Mouse (Mus musculus) heart, postnatal 36 days (tissue): Measurements from ENCODE around the gene Spock1. TPM values are rescaled to one million over a fixed set of nuclear protein-coding genes. Genes with fewer than 3 reads are reported as not detected.

Experiments used
- DNase-seq, 2 experiments: peaks; one replicate each; pipeline ENCODE4 v3.0.0; 2021 to 2022
- intact Hi-C: fragments of 180-260 bp; cut with DNase I; formaldehyde crosslinking; loops from one replicate; pipeline ENCODE4 v1.15.1; 2025
- total RNA-seq, 2 experiments: library from RNA; stranded (reverse); gene quantifications; 2 replicates each; pipeline ENCODE4 v1.2.3; 2021

The Spock1 gene
- total RNA-seq, 2 experiments from 2014 or later, result 0.08 to 0.17 TPM

DNA sequence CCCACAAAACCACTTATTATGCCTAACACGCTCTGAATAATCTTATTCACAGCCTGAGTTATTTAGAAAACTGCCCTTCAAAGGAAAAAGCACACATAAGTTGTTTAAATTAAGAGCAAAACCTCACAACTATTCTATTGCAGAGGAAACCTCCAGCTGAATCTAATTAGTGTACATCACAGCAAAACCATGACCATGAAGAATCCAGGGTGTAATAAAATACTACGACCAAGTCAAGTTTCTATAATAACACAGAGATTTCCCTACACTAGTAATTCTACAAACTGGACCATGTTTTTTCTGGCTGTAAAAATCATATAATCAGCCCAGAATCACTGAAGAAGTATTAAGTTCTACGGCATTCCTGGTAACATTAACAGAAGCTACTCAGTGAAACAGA lies 240.5 kb downstream of the Spock1 start:
- intact Hi-C loops, result no loop called here
- DNase-seq, result no peak

DNA sequence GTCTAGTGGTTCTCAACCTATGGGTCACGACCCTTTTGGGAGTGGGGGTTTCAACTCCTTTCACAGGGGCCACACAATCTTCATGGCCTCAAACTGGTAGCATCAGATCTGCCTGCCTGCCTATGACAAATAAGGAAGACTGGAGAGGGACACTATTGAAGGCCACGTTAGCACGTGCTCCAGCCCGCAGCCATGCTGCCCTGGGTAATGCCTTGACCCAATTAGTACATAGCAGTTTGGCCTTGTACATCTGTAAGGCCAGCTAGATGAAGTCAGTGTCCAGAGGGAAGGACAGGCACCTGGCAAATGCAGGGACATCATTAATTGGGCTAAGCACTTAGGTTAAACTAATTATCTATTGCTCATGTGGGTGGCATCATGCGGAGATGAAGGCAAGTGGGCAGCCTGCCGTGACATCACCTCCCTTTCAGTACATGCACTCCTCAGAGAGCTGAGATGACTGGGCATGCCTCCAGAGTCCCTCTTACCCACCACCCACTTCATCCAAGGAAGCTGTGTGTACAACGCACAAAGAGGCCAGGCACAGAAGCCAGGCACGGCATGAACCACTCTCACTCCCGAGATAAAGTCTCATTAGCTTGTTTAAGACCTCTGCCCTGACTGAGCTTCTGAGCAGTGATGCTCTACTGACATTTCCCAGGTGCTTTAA lies 241.8 kb downstream of the Spock1 start:
- DNase-seq, result no peak
- intact Hi-C loops, result no loop called here

GRCm38 (mm10) chr13:57662554-57662953 lies 245.6 kb downstream of the Spock1 start:
- DNase-seq, result no peak
- intact Hi-C loops, result no loop called here

- no peak for DNase-seq
- intact Hi-C loops, result no loop called here
Observed at GRCm38 (mm10) chr13:57660523-57660922, 247.6 kb downstream of the Spock1 start.

GRCm38 (mm10) chr13:57659872-57660271 lies 248.3 kb downstream of the Spock1 start:
- intact Hi-C loops, result no loop called here
- DNase-seq, result no peak

DNA sequence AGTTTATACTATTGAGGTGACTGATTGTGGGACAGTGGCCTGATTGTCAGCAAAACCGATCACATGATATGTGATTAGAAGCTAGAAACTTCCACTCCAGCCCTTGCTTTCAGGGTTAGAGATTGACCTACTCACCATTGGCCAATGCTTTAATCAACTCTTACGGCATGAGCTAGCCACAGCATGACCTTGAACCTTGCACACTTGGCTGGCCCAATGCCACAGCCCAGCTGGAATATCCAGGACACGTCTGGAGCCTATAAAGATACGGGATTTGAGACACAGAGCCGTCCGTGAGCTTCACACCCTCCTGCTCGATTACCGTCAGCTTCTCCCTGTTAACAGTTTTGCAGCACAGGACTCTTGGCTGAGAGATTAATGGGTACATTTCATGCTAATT lies 251.5 kb downstream of the Spock1 start:
- intact Hi-C loops, result no loop called here
- DNase-seq, result no peak

DNA sequence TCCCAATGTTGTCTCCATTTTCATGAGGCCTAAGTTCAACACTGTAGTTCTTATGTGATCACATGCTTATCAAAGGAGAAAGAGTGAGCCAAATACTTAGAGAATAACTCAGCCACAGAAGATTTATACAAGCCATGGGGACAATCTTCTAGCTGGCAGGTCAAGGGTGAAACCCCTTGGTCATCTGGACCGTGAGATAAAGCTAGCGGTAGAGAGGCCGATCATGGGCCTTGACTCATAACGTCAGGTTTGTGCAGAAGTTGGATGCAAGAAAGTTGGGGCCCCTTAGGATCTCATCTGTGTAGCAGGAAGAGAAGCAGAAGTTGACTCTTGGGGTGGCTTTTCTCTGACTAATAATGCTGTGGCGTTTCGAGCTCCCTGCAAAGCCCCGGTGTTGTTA lies 253.8 kb downstream of the Spock1 start:
- intact Hi-C loops, result no loop called here
- no peak for DNase-seq

DNA sequence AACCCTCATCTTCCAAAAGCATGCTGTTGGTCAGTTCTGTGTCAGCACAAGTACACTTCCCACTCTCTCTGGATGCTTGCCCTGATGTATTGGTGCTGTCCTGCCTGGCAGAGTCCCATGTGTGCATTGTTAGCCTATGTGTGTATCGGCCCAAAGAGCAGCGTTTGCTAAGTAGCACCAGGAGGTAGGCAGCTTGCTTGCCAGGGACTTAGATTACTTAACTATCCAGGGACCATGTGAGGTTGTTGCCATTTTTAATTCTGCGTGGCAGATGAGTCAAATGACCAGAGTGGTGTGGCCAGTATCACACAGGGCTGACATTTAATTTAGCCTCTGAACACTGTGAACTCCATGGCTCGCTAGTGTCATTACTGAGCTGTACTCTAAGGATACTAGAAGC lies 256.9 kb downstream of the Spock1 start:
- DNase-seq, result no peak
- intact Hi-C loops, result no loop called here

GRCm38 (mm10) chr13:57648784-57649183 lies 259.3 kb downstream of the Spock1 start:
- intact Hi-C loops, result loop anchor here (10.0 kb wide), 1 partner anchor 1314 kb away; no protein-coding TSS in a partner anchor
- no peak for DNase-seq

- intact Hi-C loops, result loop anchor here (10.0 kb wide), 1 partner anchor 1313 kb away; no protein-coding TSS in a partner anchor
- no peak for DNase-seq
Observed at GRCm38 (mm10) chr13:57647456-57647855, 260.7 kb downstream of the Spock1 start.

- intact Hi-C loops, result loop anchor here (10.0 kb wide), 1 partner anchor 1308 kb away; no protein-coding TSS in a partner anchor
- no peak for DNase-seq
Observed at GRCm38 (mm10) chr13:57643036-57643435, 265.1 kb downstream of the Spock1 start.

DNA sequence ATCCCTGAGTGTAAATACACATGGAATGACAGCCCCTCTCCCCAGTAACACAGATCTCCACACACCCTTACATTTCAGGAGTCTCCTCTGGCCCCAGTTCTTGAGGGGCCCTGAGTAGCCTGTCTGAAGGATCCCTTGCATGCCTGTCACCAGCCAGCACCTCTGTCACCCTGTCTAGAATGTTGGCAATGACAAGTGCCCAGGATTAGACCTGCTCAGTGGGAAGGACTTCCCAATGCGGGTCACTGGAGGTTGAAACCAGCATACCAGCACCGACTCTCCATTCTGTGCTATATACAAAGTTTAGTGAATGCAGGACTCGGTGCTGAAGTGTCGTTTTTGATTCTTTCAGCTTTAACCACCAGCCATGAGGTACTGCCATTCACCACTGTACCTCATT lies 266.5 kb downstream of the Spock1 start:
- intact Hi-C loops, result loop anchor here (10.0 kb wide), 1 partner anchor 1307 kb away; no protein-coding TSS in a partner anchor
- no peak for DNase-seq

DNA sequence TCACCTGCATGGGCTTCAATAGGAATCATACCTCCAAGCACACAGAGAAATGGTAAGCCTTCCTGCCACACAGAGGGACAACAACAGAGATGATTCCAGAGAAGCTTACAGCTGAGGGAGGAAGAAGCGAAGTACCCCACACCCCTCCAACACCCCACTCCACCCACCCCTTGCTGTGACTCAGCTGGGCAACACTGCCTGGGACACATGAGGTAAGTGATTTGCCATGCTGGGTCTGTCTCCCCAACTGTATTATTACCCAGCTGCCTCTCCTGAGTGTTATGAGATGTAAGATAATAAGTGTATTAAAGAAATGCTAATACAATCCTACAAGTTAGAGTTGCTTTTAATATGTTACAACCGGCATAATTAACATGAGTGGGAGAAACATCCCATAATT lies 267.2 kb downstream of the Spock1 start:
- DNase-seq, result no peak
- intact Hi-C loops, result loop anchor here (10.0 kb wide), 1 partner anchor 1306 kb away; no protein-coding TSS in a partner anchor

GRCm38 (mm10) chr13:57638820-57639219 lies 269.3 kb downstream of the Spock1 start:
- no peak for DNase-seq
- intact Hi-C loops, result no loop called here

DNA sequence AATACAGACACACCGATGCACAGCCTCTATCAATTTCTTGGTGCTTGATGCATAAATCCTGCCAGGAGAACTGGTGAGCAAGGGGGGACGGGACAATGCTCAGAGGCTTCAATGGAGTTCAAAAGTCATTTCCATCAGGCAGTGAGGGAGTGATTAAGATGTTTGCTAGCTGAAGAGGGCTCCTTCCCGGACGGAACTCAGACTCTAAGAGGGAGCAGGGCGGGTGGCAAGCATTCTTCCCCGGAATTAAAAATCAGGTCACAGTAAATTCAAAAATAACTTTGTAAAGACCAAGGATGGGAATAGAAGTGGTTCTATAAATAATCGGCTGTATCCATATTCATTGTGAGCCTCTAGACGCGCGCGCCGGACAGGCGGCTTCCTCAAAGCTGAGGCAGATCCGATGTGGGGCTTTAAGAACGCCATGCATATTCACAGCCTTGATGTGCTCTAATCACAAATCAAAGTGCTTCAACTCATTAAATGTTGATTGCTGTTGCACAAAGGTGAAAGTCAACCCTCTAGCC lies 270.5 kb downstream of the Spock1 start:
- intact Hi-C loops, result no loop called here
- no peak for DNase-seq

- intact Hi-C loops, result no loop called here
- no peak for DNase-seq
Observed at GRCm38 (mm10) chr13:57637080-57637572, 271.0 kb downstream of the Spock1 start.

DNA sequence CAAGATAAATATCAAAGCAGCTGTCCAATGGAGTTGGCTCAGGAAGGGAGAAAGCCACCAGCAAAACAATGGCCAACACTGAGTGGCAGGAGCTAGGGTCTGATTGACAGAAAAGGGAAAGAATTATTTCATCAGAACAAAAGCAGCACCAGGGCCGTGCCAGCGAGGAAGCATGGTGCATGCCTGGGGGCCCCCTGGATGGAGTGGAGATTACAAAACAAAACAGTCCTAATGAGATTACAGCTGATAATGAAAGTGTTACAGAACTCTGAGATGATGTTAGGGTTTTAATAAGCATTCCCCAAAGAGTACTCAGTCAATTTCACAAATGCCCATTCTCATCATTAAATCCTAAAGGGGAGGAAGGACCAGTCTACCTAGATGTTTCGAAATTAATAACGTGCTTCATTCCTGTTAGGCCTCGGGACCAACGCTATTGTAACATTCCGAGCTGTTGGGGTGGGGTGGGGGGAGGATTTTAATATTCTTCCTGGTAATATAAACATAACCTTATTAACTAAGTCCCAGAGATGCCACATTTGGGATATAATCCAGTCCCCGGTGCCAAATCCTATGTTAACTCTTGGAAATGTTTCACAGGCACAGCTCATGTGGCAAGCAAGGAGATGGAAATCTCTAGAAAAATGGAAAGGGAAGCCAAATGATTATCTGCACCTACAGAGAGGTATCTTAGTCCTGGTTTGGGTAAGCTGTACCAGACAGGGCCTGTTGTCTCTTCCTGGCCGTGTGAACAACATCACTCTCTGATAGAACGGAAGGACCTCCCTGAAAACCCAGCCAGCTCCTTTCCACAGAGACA lies 271.7 kb downstream of the Spock1 start:
- intact Hi-C loops, result no loop called here
- no peak for DNase-seq

DNA sequence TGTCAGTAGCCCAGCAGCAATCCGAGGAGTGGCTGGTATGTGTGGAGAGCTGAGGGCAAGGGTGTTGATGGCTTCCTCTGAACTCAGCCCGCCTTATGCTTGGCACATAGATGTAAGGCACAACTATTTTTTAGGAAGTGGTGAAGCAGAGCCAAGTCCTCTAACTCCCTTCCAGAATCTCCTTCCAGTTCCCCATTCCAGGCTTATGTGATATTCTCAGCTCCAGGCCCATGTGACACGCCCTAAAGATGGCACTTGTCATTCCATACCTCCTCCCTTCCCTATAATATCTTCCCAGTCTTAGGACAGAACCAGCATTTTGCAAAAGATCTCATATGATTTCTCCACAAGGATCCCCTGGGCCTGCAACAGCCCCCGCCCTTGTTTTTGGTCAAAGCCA lies 277.6 kb downstream of the Spock1 start:
- no peak for DNase-seq
- intact Hi-C loops, result no loop called here

GRCm38 (mm10) chr13:57628218-57628617 lies 279.9 kb downstream of the Spock1 start:
- intact Hi-C loops, result no loop called here

DNA sequence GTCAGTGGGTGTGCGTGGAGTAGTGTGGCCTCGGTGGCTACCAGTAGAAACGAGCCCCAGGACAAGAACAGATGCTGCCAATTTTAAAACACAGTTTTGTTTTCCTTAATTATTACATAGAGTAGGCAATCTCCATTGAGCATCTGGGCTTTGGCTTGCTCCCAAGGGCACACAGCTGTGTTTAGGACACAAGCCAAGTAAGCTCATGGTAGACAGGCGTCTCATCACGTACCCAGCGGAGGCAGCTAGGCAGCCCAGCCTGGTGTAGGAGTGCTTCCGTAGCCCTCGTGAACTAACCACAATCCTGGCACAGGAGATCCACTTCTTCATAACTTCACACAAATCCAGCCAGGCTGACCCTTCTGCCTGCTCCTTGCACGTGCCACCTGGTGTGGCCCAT lies 281.7 kb downstream of the Spock1 start:
- intact Hi-C loops, result no loop called here

More at GRCm38 (mm10) chr13:57628218-57628617, 279.9 kb downstream of the Spock1 start:
- no peak for DNase-seq

DNA sequence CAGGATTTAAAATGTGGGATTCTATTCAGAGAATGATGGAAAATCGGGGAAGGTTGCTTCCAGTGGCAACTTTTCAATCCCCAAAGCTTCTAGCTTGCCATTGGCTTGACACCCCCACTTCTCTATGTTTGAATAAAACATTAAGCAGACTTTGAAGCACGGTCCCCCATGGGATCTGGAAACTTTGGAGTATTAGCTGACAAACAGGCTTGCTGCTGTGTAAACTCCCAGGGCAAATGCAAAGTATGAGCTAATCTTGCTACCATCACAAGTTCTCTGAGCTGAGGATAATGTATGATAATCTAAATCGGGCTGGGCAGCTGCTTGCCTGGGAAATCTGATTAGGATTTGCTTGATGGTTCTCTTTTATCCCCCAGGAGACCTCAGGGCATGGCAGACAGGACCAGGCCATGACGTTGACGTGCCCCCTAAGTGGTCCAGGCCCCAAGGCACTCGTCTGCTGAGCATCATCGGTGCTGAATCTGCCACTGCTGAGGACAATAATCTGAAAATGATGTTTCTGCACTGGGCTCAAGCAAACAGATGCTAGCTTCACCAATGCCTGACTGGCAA lies 284.1 kb downstream of the Spock1 start:
- DNase-seq, result no peak
- intact Hi-C loops, result no loop called here

More for the DNA sequence above, 281.7 kb downstream of the Spock1 start:
- DNase-seq, result no peak
